Mouse (Mus musculus): ENCODE results near the gene Hdgfl2. TPM values are rescaled to one million over a fixed set of nuclear protein-coding genes. Genes with fewer than 3 reads are reported as not detected.
A peak's percentile ranks its signal among the peaks of the same experiment; 100 is the strongest.

Hdgfl2 gene
- polyA plus RNA-seq, 1 experiment from 2014 or later: 27.7 TPM

DNA sequence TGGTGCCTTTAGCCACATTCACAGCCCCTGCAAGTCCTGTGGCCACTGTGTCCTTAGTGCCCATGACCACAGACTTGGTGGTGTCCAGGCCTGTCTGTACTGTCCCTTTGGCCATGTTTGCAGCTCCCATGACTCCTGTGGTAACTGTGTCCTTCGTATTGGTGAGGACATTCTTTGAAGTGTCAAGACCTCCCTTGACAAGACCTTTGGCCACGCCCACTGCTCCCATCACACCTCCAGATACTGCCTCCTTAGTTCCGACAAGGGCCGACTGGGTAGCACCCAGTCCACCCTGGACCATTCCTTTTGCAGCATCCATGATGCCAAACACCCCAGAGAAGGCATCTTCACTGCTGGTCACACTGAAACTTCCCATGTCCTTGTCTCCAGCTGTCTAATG is 27.5 kb downstream of the Hdgfl2 start:
- TF ChIP-seq EP300 (IDR thresholded peaks at IDR 0.05; ENCODE audit: low read depth) (no peak), CTCF (IDR thresholded peaks at IDR 0.05; ENCODE audit: low read depth) (no peak)

DNA sequence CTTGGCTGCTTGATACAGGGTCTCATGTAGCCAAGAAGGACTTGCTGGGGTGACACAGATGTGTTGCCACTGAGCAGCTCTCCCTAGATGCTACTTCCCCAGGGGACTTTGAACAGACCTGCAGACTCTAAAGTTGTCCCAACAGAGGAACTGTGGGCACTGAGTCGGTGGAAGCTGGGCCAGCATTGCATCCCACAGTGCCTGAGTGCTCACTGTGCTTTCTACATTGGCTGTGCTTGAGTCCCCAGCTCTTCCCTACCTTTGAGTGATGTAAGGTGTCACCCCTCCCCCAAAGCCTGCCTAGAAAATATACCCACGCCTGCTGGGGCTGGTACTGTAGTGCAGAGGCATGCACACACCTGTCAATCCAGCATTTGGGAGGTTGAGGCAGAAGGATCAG is 28.3 kb downstream of the Hdgfl2 start:
- no peaks in the 10 kb centered on the region for H3K9me3 ChIP-seq (ENCODE audit: low read length)
- no peak overlapping the region for H3K4me3 ChIP-seq (ENCODE audit: low read depth, low read length)
- peaks cover 2% of the 10 kb centered on the region; the same call in 1 of the 2 replicates for H3K36me3 ChIP-seq (replicated peaks; ENCODE audit: insufficient read depth, low read length)
- peaks cover 5% of the 10 kb centered on the region for H3K4me1 ChIP-seq (ENCODE audit: insufficient read depth)
- no peak for TF ChIP-seq CTCF (IDR thresholded peaks at IDR 0.05; ENCODE audit: low read depth)
- TF ChIP-seq EP300 (IDR thresholded peaks at IDR 0.05; ENCODE audit: low read depth): no peak
- DNase-seq: peak; percentile 11
- H3K4me2 ChIP-seq (ENCODE audit: low read depth, low read length): no peak overlapping the region
- WGBS (ENCODE audit: insufficient replicate concordance): 56% methylated on average over 2 of the region's 2 CpGs
- no peak overlapping the region for H3K27ac ChIP-seq (ENCODE audit: low read depth)
- ATAC-seq: no peak
- no peaks in the 10 kb centered on the region for H3K27me3 ChIP-seq (ENCODE audit: insufficient read depth, low read length)
- H3K9ac ChIP-seq (replicated peaks): no peak overlapping the region

More for the DNA sequence above, 27.5 kb downstream of the Hdgfl2 start:
- Histone ChIP-seq H3K9me3 (ENCODE audit: low read length) (no peaks in the 10 kb centered on the region), H3K4me2 (ENCODE audit: low read depth, low read length) (no peak overlapping the region), H3K27me3 (ENCODE audit: insufficient read depth, low read length) (no peaks in the 10 kb centered on the region), H3K9ac (replicated peaks) (no peak overlapping the region), H3K36me3 (replicated peaks; ENCODE audit: insufficient read depth, low read length) (peaks cover 7% of the 10 kb centered on the region; the same call in 1 of the 2 replicates), H3K27ac (ENCODE audit: low read depth) (no peak overlapping the region), H3K4me1 (ENCODE audit: insufficient read depth) (peaks cover under 1% of the 10 kb centered on the region; the same call in 1 of the 2 replicates), H3K4me3 (ENCODE audit: low read depth, low read length) (no peak overlapping the region)
- ATAC-seq (no peak), DNase-seq (no peak)
- 84% methylated on average over 4 of the region's 4 CpGs for WGBS (ENCODE audit: insufficient replicate concordance)

DNA sequence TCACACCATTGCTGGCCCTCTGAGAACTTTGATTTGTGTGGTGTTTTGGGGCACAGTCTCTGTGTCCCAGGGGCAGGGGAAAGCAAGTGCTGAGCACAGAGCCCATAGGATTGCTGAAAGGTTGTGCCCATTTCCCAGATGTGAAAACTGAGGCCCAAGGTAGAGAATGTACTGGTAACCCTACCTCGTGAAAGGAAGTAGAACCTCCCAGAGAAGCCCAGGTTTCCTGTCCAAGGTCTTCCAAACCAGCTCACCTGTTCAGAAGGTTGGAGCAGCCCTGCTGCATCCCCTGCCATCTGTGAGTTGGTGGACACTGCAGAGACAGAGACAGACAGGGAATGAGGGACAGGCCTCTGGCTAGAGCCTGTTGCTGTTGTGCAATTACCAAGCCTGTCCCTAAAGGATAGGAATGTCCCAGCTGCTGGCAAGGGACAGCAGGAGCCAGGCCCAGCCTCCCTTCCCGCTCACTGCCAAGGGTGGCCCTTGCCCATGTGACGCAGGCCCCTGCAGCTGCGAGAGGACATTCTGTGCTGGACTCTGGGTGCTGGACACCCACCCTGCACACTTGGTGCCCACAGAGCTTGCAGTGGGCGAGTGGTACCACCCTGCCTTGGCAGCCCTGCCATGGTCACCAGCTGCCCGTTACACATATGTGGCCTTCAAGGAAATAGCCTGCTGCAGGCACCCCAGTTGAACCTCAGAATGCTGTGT is 29.1 kb downstream of the Hdgfl2 start:
- Histone ChIP-seq H3K4me2 (ENCODE audit: low read depth, low read length) (no peak overlapping the region), H3K36me3 (replicated peaks; ENCODE audit: insufficient read depth, low read length) (peaks cover 2% of the 10 kb centered on the region; the same call in 1 of the 2 replicates), H3K9ac (replicated peaks) (no peak overlapping the region), H3K9me3 (ENCODE audit: low read length) (no peaks in the 10 kb centered on the region), H3K27ac (ENCODE audit: low read depth) (no peak overlapping the region), H3K4me3 (ENCODE audit: low read depth, low read length) (no peak overlapping the region), H3K27me3 (ENCODE audit: insufficient read depth, low read length) (no peaks in the 10 kb centered on the region), H3K4me1 (ENCODE audit: insufficient read depth) (peaks cover 5% of the 10 kb centered on the region)
- WGBS (ENCODE audit: insufficient replicate concordance): 77% methylated on average over 6 of the region's 6 CpGs
- TF ChIP-seq CTCF (IDR thresholded peaks at IDR 0.05; ENCODE audit: low read depth) (no peak), EP300 (IDR thresholded peaks at IDR 0.05; ENCODE audit: low read depth) (no peak)
- peak; percentile 38 for DNase-seq
- ATAC-seq: peak; percentile 70

DNA sequence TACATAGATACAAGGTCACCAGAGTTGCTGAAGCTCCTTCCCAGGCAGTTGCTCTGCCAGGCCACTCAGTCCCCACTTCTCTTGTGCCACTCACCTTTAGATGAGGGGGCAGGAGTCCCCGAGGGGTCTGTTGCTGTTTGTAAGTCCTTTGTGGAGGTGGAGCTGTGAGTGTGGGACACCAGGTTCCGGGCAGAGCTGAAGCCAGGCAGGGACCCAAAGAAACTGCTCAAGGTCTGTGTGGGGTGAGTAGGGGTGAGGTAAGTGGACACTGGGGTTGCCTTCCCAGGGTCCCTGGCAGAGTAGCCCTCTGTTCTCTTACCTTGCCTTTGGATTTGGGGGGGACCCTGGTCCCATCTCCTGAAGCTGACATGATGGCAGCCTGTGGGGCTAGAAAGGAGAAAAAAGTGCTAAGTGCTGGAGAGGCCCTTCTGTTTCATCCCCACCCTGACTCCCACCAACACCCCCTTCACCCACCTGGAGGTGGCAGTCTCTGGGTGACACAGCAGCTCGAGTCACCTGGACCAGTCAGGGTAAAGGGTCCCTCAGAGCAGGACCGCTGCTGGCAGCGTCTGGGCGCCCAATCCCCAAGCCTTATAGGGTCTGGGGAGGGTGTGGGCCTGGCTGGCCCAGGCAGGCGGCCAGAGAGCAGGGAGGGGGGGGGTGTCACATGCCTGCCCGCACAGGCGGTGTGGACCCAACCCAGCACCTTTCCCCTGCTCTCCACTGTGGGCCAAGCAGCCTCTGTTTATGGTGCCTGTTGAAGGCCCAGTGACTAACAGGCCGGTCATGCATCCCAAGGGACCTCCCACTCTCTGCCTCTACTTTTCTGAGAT is 30.0 kb downstream of the Hdgfl2 start, which contains the start of gene Plin4:
Plin4 (minus strand) TSS at position 585 of the 833 bp plus-strand sequence.
- WGBS (ENCODE audit: insufficient replicate concordance): 68% methylated on average over 9 of the region's 10 CpGs
- Histone ChIP-seq H3K9me3 (ENCODE audit: low read length) (no peaks in the 10 kb centered on the region), H3K4me3 (ENCODE audit: low read depth, low read length) (no peak within 1 kb of the TSS), H3K4me1 (ENCODE audit: insufficient read depth) (peaks cover 13% of the 10 kb centered on the region), H3K9ac (replicated peaks) (no peak within 1 kb of the TSS), H3K36me3 (replicated peaks; ENCODE audit: insufficient read depth, low read length) (peaks cover 2% of the 10 kb centered on the region; the same call in 1 of the 2 replicates), H3K27me3 (ENCODE audit: insufficient read depth, low read length) (no peaks in the 10 kb centered on the region), H3K27ac (ENCODE audit: low read depth) (no peak within 1 kb of the TSS; the same call in 1 of the 2 replicates), H3K4me2 (ENCODE audit: low read depth, low read length) (no peak within 1 kb of the TSS)
- ATAC-seq (peak; percentile 37), DNase-seq (peak; percentile 40)
- TF ChIP-seq EP300 (IDR thresholded peaks at IDR 0.05; ENCODE audit: low read depth) (no peak), CTCF (IDR thresholded peaks at IDR 0.05; ENCODE audit: low read depth) (no peak)

DNA sequence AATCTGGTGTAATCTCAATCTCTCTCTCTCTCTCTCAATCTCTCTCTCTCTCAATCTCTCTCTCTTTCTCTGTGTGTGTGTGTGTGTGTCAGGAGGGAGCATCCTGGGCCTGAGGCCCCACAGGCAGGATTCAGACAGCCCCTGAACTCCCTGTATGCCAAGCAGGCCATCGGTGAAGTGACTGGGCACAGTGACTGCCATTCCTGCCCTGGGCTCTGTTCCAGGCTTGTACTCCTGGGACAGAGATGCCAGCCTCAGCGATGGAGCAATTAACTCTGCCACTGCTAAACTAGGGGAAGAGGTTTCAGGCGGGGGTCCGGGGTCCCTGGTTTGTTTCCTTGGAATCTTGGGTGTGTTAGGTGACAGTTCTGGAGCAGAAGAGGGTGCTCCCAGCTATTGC is 31.1 kb downstream of the Hdgfl2 start:
- TF ChIP-seq EP300 (IDR thresholded peaks at IDR 0.05; ENCODE audit: low read depth) (no peak), CTCF (IDR thresholded peaks at IDR 0.05; ENCODE audit: low read depth) (no peak)
- no peak overlapping the region for H3K9ac ChIP-seq (replicated peaks)
- H3K36me3 ChIP-seq (replicated peaks; ENCODE audit: insufficient read depth, low read length): peaks cover 2% of the 10 kb centered on the region; the same call in 1 of the 2 replicates
- H3K27me3 ChIP-seq (ENCODE audit: insufficient read depth, low read length): no peaks in the 10 kb centered on the region
- peaks cover 21% of the 10 kb centered on the region for H3K4me1 ChIP-seq (ENCODE audit: insufficient read depth)
- H3K4me2 ChIP-seq (ENCODE audit: low read depth, low read length): no peak overlapping the region
- H3K27ac ChIP-seq (ENCODE audit: low read depth): no peak overlapping the region
- ATAC-seq (no peak), DNase-seq (no peak)
- H3K9me3 ChIP-seq (ENCODE audit: low read length): no peaks in the 10 kb centered on the region
- WGBS (ENCODE audit: insufficient replicate concordance): 63% methylated on average over 4 of the region's 4 CpGs
- H3K4me3 ChIP-seq (ENCODE audit: low read depth, low read length): no peak overlapping the region

DNA sequence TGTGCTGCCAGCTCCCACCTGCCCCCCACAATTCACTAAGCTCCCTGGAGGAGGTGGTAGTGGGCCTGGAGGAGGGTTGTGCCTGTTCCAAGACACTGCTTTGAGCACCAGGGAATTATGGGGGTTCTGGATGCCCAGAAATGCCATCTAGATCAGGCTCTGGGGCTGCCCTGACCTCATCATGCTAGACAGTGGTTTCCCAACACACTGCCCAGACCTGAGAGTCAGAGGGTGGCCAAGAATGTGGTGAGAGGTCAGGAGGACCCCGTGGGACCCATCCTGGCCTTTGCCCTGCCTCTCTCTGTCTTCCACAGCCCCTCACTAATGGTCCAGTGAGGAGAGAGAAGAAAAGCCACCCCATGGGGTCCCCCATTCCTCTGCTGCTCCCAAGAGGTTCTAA is 31.6 kb downstream of the Hdgfl2 start:
- WGBS (ENCODE audit: insufficient replicate concordance): 42% methylated on average over 1 of the region's 1 CpGs
- no peaks in the 10 kb centered on the region for H3K9me3 ChIP-seq (ENCODE audit: low read length)
- peaks cover 23% of the 10 kb centered on the region for H3K4me1 ChIP-seq (ENCODE audit: insufficient read depth)
- H3K36me3 ChIP-seq (replicated peaks; ENCODE audit: insufficient read depth, low read length): peaks cover 2% of the 10 kb centered on the region; the same call in 1 of the 2 replicates
- DNase-seq (peak; percentile 14), ATAC-seq (no peak)
- H3K27ac ChIP-seq (ENCODE audit: low read depth): no peak overlapping the region
- H3K4me2 ChIP-seq (ENCODE audit: low read depth, low read length): no peak overlapping the region
- no peak overlapping the region for H3K4me3 ChIP-seq (ENCODE audit: low read depth, low read length)
- TF ChIP-seq EP300 (IDR thresholded peaks at IDR 0.05; ENCODE audit: low read depth) (no peak), CTCF (IDR thresholded peaks at IDR 0.05; ENCODE audit: low read depth) (no peak)
- no peak overlapping the region for H3K9ac ChIP-seq (replicated peaks)
- no peaks in the 10 kb centered on the region for H3K27me3 ChIP-seq (ENCODE audit: insufficient read depth, low read length)

Measured in liver, postnatal 0 days (tissue).